Mouse (Mus musculus) sigmoid colon, adult 10 weeks (tissue): ENCODE data around the gene Oxgr1. TPM values are rescaled to one million over a fixed set of nuclear protein-coding genes. Genes with fewer than 3 reads are reported as not detected.

ENCODE experiments used
- polyA plus RNA-seq: library from polyadenylated mRNA; stranded (reverse); fragments of 350-450 nt; fragmentation: Illumina TruSeq; extraction: RNeasy Lipid Tissue Mini Kit (QIAGEN cat#74804); gene quantifications from one replicate; pipeline ENCODE4 v1.2.3, GENCODE M21; 2014; ENCODE audit warnings: low read depth, low replicate concordance

Oxgr1 gene
- 0.09 TPM for polyA plus RNA-seq

GRCm38 (mm10) chr14:120042187-120042820 is at the start of gene Oxgr1:
Gene Oxgr1, minus strand, starts transcription at chr14:120042435.

Other genes starting within 250 kb of the Oxgr1 start
- gene Mbnl2, start 233.2 kb upstream of the Oxgr1 start, polyA plus RNA-seq, result 695 TPM